Mouse (Mus musculus) erythroblast, embryonic 14.5 days (primary cell): ENCODE measurements around the gene Ap3s2.

ENCODE experiments used
- GATA1 ChIP-seq: IDR thresholded peaks from 2 replicates; pipeline ENCODE4 v1.6.1; 2012; ENCODE audit warnings: low read length, inconsistent platforms, mixed read lengths
- TAL1 ChIP-seq: IDR thresholded peaks from 3 replicates; pipeline ENCODE4 v1.6.1; 2012; ENCODE audit warnings: low read length, inconsistent platforms, mixed read lengths

DNA sequence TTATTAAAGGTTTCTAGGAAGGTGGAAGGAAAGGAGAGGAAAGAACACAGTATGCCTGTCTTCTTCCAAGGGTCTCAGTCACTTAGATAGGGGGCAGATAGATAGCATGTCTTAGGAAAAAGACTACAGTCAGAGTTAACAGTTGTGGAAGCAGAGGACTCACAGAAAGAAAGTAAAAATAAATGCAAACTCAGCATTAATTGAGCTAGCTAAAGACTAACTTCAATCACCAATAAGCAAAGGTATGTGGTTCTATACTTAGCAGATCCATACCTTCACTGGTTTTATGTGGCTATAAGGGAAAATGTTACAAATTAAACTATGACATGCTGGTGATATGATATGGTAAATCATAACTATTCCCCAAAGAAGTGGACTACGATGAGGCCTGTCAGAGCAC lies 25.7 kb downstream of the Ap3s2 start:
- no peak for TF ChIP-seq TAL1
- TF ChIP-seq GATA1, result no peak
